Mouse (Mus musculus) embryonic facial prominence, embryonic 15.5 days (tissue): ENCODE measurements at regions not wholly inside any gene's neighbourhood (a gene's known extent, or its start where the extent isn't known, plus 50 kb on each side); places are given as distances from the start of the nearest gene placed in this dataset.

Experiments
- ATAC-seq: fragments of 200-750 bp; cut with Nextera tagmentation; 2 replicates; pipeline ENCODE4 v1.8.0; 2017; ENCODE audit warnings: low read depth, moderate TSS enrichment; ENCODE audit not compliant: insufficient number of reproducible peaks, low FRiP score, low TSS enrichment
- H3K27ac ChIP-seq: fragments of 300-500 bp; sonication (generic); replicated peaks from 2 replicates; pipeline ENCODE4 v1.5.1; 2015; ENCODE audit warnings: mild to moderate bottlenecking, inconsistent platforms
- H3K27me3 ChIP-seq: fragments of 300-500 bp; sonication (generic); 2 replicates; pipeline ENCODE4 v1.6.1; 2015; ENCODE audit warnings: inconsistent platforms
- H3K36me3 ChIP-seq: fragments of 300-500 bp; sonication (generic); 2 replicates; pipeline ENCODE4 v1.6.1; 2015; ENCODE audit warnings: mild to moderate bottlenecking, inconsistent platforms
- H3K4me1 ChIP-seq: fragments of 300-500 bp; sonication (generic); 2 replicates; pipeline ENCODE4 v1.6.1; 2015; ENCODE audit warnings: inconsistent platforms
- H3K4me2 ChIP-seq: fragments of 300-500 bp; sonication (generic); replicated peaks from 2 replicates; pipeline ENCODE4 v1.6.1; 2015; ENCODE audit warnings: mild to moderate bottlenecking, inconsistent platforms
- H3K4me3 ChIP-seq: fragments of 300-500 bp; sonication (generic); replicated peaks from 2 replicates; pipeline ENCODE4 v1.5.1; 2015; ENCODE audit warnings: mild to moderate bottlenecking, inconsistent platforms
- H3K9ac ChIP-seq: fragments of 300-500 bp; sonication (generic); 2 replicates; pipeline ENCODE4 v1.6.1; 2015; ENCODE audit warnings: inconsistent platforms
- H3K9me3 ChIP-seq: fragments of 300-500 bp; sonication (generic); replicated peaks from 2 replicates; pipeline ENCODE4 v1.6.1; 2016; ENCODE audit warnings: inconsistent platforms
- WGBS: fragments of 180-500 bp; shearing (Covaris S2); methylation state at CpG from one replicate; pipeline ENCODE4 v1.1.7; 2015; 5-methylcytosine and 5-hydroxymethylcytosine counted together

DNA sequence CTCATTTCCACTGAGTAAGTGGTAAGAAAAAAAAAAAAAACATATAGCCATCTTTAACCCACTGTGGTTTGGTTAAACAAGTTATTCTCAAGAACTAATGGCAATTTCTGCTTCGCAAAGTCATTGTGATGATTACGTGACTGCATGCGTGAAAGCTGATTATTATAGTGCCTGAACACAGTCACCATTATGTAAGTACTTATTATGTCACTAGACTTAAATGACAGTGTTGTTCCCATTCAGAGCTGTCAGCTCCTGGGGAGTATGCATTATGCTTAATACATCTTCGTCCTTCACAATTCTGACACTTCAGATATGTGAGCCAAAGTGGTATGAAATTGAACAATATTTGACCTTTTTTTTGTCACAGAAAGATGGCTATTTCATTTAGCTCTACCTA is 71.3 kb upstream of the Kcnd3 start:
- H3K9me3 ChIP-seq, result no peaks in the 10 kb centered on the region
- no peaks in the 10 kb centered on the region for H3K27me3 ChIP-seq
- H3K4me3 ChIP-seq, result no peak overlapping the region
- no peak overlapping the region for H3K4me2 ChIP-seq
- no peak for ATAC-seq
- WGBS, result 86% methylated on average over 4 of the region's 4 CpGs
- H3K9ac ChIP-seq, result no peak overlapping the region
- no peaks in the 10 kb centered on the region for H3K4me1 ChIP-seq
- H3K27ac ChIP-seq, result no peak overlapping the region
- no peaks in the 10 kb centered on the region for H3K36me3 ChIP-seq

DNA sequence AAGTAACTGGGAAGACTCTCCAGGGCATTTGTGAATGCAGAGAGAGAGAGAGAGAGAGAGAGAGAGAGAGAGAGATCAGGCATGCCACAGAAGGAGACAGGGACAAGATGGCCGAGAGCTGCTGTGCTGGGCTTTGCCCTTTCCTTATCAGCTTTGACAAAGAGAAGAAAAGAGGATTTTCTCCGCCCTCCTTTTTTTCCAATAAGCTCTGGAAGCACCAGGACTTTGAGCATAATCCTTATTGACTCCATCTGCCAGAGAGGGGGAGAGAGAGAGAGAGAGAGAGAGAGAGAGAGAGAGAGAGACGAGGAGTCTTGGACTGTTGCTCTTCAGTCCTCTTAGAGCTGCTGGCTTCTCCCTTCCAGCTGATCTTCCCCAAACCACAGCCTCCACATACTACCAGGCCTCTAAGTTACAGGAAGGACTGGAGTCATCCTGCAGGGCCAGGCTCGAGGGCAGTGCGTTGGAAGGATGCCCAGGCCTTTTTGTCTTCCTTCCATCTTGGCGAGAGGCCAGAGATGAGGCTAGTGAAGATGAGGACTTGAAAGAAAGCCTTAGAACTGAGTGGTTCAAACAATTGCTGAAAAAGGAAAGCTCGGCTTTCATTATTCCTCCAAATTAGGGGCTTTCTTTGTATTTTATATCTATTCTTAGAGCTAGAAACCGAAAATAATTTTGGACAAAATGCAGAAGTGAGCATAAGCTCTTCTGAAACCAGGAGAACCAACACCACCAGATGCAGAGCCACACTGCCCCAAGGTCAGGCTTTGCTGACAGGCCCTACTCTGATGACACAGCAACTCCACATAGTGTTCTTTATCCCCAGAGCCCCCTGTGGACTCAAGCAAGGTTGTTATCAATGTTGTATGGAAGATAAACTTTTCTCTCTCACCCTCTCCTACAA is 59.3 kb upstream of the Kcnd3 start:
- ATAC-seq, result no peak

More for the DNA sequence above, 59.3 kb upstream of the Kcnd3 start:
- WGBS, result 53% methylated on average over 8 of the region's 8 CpGs
- H3K9ac ChIP-seq, result no peak overlapping the region
- no peak overlapping the region for H3K27ac ChIP-seq
- H3K4me3 ChIP-seq, result no peak overlapping the region
- H3K27me3 ChIP-seq, result no peaks in the 10 kb centered on the region
- H3K4me2 ChIP-seq, result no peak overlapping the region
- H3K36me3 ChIP-seq, result no peaks in the 10 kb centered on the region
- H3K9me3 ChIP-seq, result no peaks in the 10 kb centered on the region
- H3K4me1 ChIP-seq, result no peaks in the 10 kb centered on the region
